Mouse (Mus musculus) myocyte (in vitro differentiated cells): ENCODE measurements around the gene Mdm2.

Experiments
- CEBPB ChIP-seq: IDR thresholded peaks from 2 replicates; pipeline ENCODE4 v1.6.1; 2011; ENCODE audit warnings: mild to moderate bottlenecking, moderate library complexity; ENCODE audit not compliant: poor library complexity, insufficient read depth, severe bottlenecking
- E2F4 ChIP-seq: IDR thresholded peaks from one replicate; pipeline ENCODE4 v1.6.1; 2011; ENCODE audit warnings: mild to moderate bottlenecking, control low read depth, moderate library complexity; ENCODE audit not compliant: insufficient read depth
- MAX ChIP-seq: IDR thresholded peaks from one replicate; pipeline ENCODE4 v1.6.1; 2011; ENCODE audit warnings: low read depth, mild to moderate bottlenecking, control low read depth
- MYOD1 ChIP-seq, 3 experiments: IDR thresholded peaks; one replicate each; pipeline ENCODE4 v1.6.1; 2011; ENCODE audit warnings: control low read depth in 2 of 3, low read depth in 2 of 3, mild to moderate bottlenecking in 2 of 3, moderate library complexity in 1 of 3; ENCODE audit not compliant: insufficient read length in 2 of 3, control insufficient read depth in 1 of 3
- MYOG ChIP-seq, 3 experiments: IDR thresholded peaks; one replicate each; pipeline ENCODE4 v1.6.1; 2011; ENCODE audit warnings: control low read depth in 2 of 3, low read depth in 2 of 3, mild to moderate bottlenecking in 2 of 3; ENCODE audit not compliant: insufficient read length in 2 of 3, control insufficient read depth in 1 of 3, insufficient read depth in 1 of 3
- POLR2A ChIP-seq: IDR thresholded peaks from one replicate; pipeline ENCODE4 v1.6.1; 2011; ENCODE audit warnings: low read depth, mild to moderate bottlenecking, control low read depth, moderate library complexity; ENCODE audit not compliant: insufficient read length
- POLR2AphosphoS2 ChIP-seq: IDR thresholded peaks from one replicate; pipeline ENCODE4 v1.6.1; 2011; ENCODE audit warnings: low read depth, control low read depth; ENCODE audit not compliant: insufficient read length
- REST ChIP-seq: IDR thresholded peaks from one replicate; pipeline ENCODE4 v1.6.1; 2011; ENCODE audit warnings: mild to moderate bottlenecking, control low read depth, moderate library complexity; ENCODE audit not compliant: insufficient read depth, insufficient read length
- SRF ChIP-seq: IDR thresholded peaks from one replicate; pipeline ENCODE4 v1.6.1; 2011; ENCODE audit warnings: low read depth; ENCODE audit not compliant: control insufficient read depth, insufficient read length
- TCF12 ChIP-seq: IDR thresholded peaks from one replicate; pipeline ENCODE4 v1.6.1; 2011; ENCODE audit warnings: mild to moderate bottlenecking, control low read depth; ENCODE audit not compliant: poor library complexity, insufficient read depth, severe bottlenecking
- TCF3 ChIP-seq: IDR thresholded peaks from one replicate; pipeline ENCODE4 v1.6.1; 2011; ENCODE audit warnings: low read depth, control low read depth; ENCODE audit not compliant: insufficient read length
- USF1 ChIP-seq: IDR thresholded peaks from one replicate; pipeline ENCODE4 v1.6.1; 2011; ENCODE audit warnings: low read depth, mild to moderate bottlenecking, control low read depth, moderate library complexity

DNA sequence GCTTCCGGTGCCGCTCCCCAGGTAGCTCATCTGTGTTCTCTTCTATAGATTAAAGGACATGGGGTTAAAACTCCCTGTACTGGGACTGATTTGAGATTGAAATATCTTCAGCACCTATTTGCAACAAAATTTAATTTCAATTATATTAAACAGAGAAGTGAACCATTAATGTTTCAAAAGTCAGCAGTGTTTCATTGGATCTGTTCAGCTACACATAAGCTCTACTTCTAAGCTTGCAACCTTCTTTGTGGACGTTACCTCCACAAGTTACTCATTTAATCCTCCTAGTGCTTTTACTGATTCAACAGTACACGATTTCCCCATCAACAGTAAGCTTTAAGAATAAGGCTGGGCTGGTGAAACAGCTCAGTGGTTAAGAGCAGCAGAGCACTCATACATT lies 15.5 kb downstream of the Mdm2 start:
- TF ChIP-seq POLR2A = no peak
- no peak for TF ChIP-seq USF1
- no peak for TF ChIP-seq POLR2AphosphoS2
- TF ChIP-seq E2F4 = no peak
- no peak for TF ChIP-seq TCF12
- no peak for TF ChIP-seq MYOD1 (IDR thresholded peaks at IDR 0.05; ENCODE audit: control insufficient read depth in 1 of 3, insufficient read length in 2 of 3, low read depth in 2 of 3)
- TF ChIP-seq MYOG (IDR thresholded peaks at IDR 0.05; ENCODE audit: control insufficient read depth in 1 of 3, insufficient read depth in 1 of 3, insufficient read length in 2 of 3, low read depth in 2 of 3) = no peak
- TF ChIP-seq MAX = no peak
- TF ChIP-seq REST = no peak
- no peak for TF ChIP-seq TCF3
- TF ChIP-seq CEBPB = no peak
- no peak for TF ChIP-seq SRF
